In the genomic region with DNA sequence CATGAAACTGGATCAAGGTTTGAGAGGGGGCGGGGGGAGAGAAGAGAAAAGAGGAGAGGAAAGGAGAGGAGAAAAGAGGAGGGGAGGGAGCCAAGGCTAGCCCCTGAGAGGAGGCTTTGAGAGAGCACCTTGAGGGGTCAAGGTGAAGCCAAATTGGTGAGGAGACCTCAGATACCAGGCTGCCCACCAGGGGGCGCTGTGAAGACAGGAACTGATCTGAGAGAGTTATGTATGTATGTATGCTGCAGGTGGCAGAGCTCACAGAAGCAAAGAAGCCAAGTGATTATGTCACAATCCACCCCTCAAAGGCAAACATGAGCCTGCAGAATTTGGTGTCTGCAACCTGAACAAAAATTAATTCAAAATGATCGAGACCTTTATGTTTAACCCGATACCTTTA, we compare ENCODE assay signal across 8 mouse cellular contexts. TPM values are rescaled to one million over a fixed set of nuclear protein-coding genes. Genes with fewer than 3 reads are reported as not detected.
DNase-seq lines count a peak whose midpoint lies in the region; ATAC-seq and TF ChIP-seq lines count a peak whose summit lies in the region.

No protein-coding gene starts in this region.

- no peak overlapping the region for H3K4me3 ChIP-seq in limb, embryonic 14.5 days (replicated peaks; ENCODE audit: low read length)
- no peak overlapping the region for H3K4me3 ChIP-seq in stomach, embryonic 16.5 days (replicated peaks; ENCODE audit: low read length)

- no peak overlapping the region for H3K27ac ChIP-seq in limb, embryonic 14.5 days (replicated peaks; ENCODE audit: low read depth, low read length)
- H3K27ac ChIP-seq in stomach, embryonic 16.5 days (ENCODE audit: low read length), result no peak overlapping the region

- DNase-seq in ovary, postnatal 10 days (ENCODE audit: low spot score), result peak; percentile 71
- no peak for DNase-seq in ovary, adult 18-20 months (ENCODE audit: low spot score)
- DNase-seq in cerebellum, postnatal 36 days, result peak; percentile 95
- DNase-seq in gastrocnemius, postnatal 10 days, result peak; percentile 90
- DNase-seq in kidney, adult 9 months, result peak; percentile 89
- peak; percentile 79 for DNase-seq in limb, embryonic 14.5 days (ENCODE audit: low spot score)
- DNase-seq in natural killer cell, adult 2 months (ENCODE audit: low spot score in 2 of 2), result peak; percentile 78 to 87

- 62% methylated on average over 4 of the region's 4 CpGs for WGBS in limb, embryonic 14.5 days
- 54% methylated on average over 4 of the region's 4 CpGs for WGBS in stomach, embryonic 16.5 days

- H3K36me3 ChIP-seq in limb, embryonic 14.5 days (ENCODE audit: control insufficient read depth, insufficient read depth, low read length), result peaks cover 71% of the 10 kb centered on the region
- H3K36me3 ChIP-seq in stomach, embryonic 16.5 days (ENCODE audit: control insufficient read depth, insufficient read depth, low read length), result peaks cover 15% of the 10 kb centered on the region

- no peak for TF ChIP-seq POLR2A in limb, embryonic 14.5 days (IDR thresholded peaks at IDR 0.05; ENCODE audit: borderline replicate concordance, extremely low read depth, insufficient read depth, insufficient read length)

- H3K4me2 ChIP-seq in limb, embryonic 14.5 days (replicated peaks; ENCODE audit: low read depth, low read length, severe bottlenecking), result no peak overlapping the region
- no peak overlapping the region for H3K4me2 ChIP-seq in stomach, embryonic 16.5 days (ENCODE audit: low read depth, low read length)

- no peak overlapping the region for H3K9ac ChIP-seq in limb, embryonic 14.5 days (ENCODE audit: low read depth, low read length, severe bottlenecking)
- no peak overlapping the region for H3K9ac ChIP-seq in stomach, embryonic 16.5 days (ENCODE audit: low read length)

- no peaks in the 10 kb centered on the region for H3K9me3 ChIP-seq in limb, embryonic 14.5 days (ENCODE audit: control insufficient read depth, low read length)
- no peaks in the 10 kb centered on the region for H3K9me3 ChIP-seq in stomach, embryonic 16.5 days (replicated peaks; ENCODE audit: control insufficient read depth, low read length)

- H3K27me3 ChIP-seq in limb, embryonic 14.5 days (ENCODE audit: control insufficient read depth, insufficient read depth, low read length), result no peaks in the 10 kb centered on the region
- no peaks in the 10 kb centered on the region for H3K27me3 ChIP-seq in stomach, embryonic 16.5 days (ENCODE audit: control insufficient read depth, insufficient read depth, low read length)

- H3K4me1 ChIP-seq in limb, embryonic 14.5 days (ENCODE audit: control insufficient read depth, insufficient read depth, low read length), result no peaks in the 10 kb centered on the region
- H3K4me1 ChIP-seq in stomach, embryonic 16.5 days (ENCODE audit: control insufficient read depth, insufficient read depth, low read length), result no peaks in the 10 kb centered on the region

- no peak for ATAC-seq in limb, embryonic 14.5 days (ENCODE audit: low FRiP score, low read depth)
- peak; percentile 33; the same call in 1 of the 2 replicates for ATAC-seq in stomach, embryonic 16.5 days (ENCODE audit: insufficient read depth, low FRiP score)

RNA-seq across cellular contexts. Expression of a gene that starts 27.0 kb away (rescaled TPM):
- total RNA-seq in gastrocnemius, postnatal 10 days (2021), result 10 to 100 TPM; 48.8 to 53.6 TPM
- polyA plus RNA-seq in limb, embryonic 14.5 days (2012; rRNA removed), result 78.5 and 92.2 TPM in 2 replicates
- polyA plus RNA-seq in limb, embryonic 14.5 days (2014; fragmentation: Nextera tagmentation; extraction: Ambion mirVana), result 86.5 and 92.3 TPM in 2 replicates
- polyA plus RNA-seq in stomach, embryonic 16.5 days (2015; fragmentation: Nextera tagmentation; extraction: Ambion mirVana), result 73.7 and 80.1 TPM in 2 replicates

RNA-seq across cellular contexts. Expression of a gene that starts 31.0 kb away (rescaled TPM):
- 1 to 10 TPM; 9.6 to 9.7 TPM for total RNA-seq in gastrocnemius, postnatal 10 days (2021)
- 14.5 and 17.7 TPM in 2 replicates for polyA plus RNA-seq in limb, embryonic 14.5 days (2012; rRNA removed)
- 31.1 and 31.7 TPM in 2 replicates for polyA plus RNA-seq in limb, embryonic 14.5 days (2014; fragmentation: Nextera tagmentation; extraction: Ambion mirVana)
- 36.8 and 41.7 TPM in 2 replicates for polyA plus RNA-seq in stomach, embryonic 16.5 days (2015; fragmentation: Nextera tagmentation; extraction: Ambion mirVana)
